Mouse (Mus musculus): Measurements from ENCODE around the gene Speer4a.
"Not testable (repeated sequence)": the region's sequence is repeated elsewhere in the genome, so short reads cannot be mapped to it uniquely, and the experiment has no call there.

GRCm38 (mm10) chr5:26007697-26008096, 31.7 kb downstream of the Speer4a start:
- TF ChIP-seq CTCF (IDR thresholded peaks at IDR 0.05; ENCODE audit: extremely low read depth, insufficient read depth, insufficient read length, insufficient replicate concordance); POLR2A (IDR thresholded peaks at IDR 0.05; ENCODE audit: low read depth, low read length): not testable (repeated sequence)
